ENCODE assay signal across 19 mouse cellular contexts in the genomic region with DNA sequence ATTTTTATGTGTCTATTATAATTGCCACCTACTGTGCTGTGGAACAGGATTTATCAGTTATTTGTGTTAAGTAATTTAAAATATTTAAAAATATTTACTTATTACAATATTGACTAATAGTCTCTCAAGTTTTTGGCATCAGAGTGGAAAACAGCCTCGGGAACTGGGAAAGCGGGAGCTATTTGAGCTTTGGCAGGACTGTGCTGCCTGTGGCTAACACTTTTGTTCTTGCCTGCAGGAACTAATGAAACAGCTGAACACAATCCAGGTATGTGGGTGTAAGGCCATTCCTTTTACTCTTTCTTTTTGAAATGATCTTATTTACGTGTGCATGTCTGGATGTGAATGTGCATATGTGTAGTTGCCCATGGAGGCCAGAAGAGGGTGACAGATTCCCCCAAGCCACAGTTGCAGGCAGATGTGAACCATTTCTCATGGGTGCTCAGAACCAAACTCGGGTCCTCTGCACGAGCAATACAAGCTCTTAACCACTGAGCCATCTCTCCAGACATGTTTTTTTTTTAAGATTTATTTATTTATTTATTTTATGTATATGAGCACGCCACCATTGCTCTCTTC. TPM values are rescaled to one million over a fixed set of nuclear protein-coding genes. Genes with fewer than 3 reads are reported as not detected.
DNase-seq lines count a peak whose midpoint lies in the region; ATAC-seq and TF ChIP-seq lines count a peak whose summit lies in the region.
"Had no signal": no experiment of that assay in that cellular context is flagged by ENCODE, and none has a peak within 500 bp of the region (broad histone marks: within the 10 kb centered on the region; RNA-seq: fewer than 3 reads in every experiment).

No protein-coding gene starts in this region.

- ATAC-seq in hindbrain, embryonic 16.5 days = no peak
- no peak for ATAC-seq in liver, postnatal 0 days
- ATAC-seq: Patski had no signal

- 94% methylated on average over 6 of the region's 6 CpGs for WGBS in hindbrain, embryonic 10.5 days
- 92% methylated on average over 6 of the region's 6 CpGs for WGBS in hindbrain, embryonic 16.5 days
- 84% methylated on average over 6 of the region's 6 CpGs for WGBS in liver, postnatal 0 days (ENCODE audit: insufficient replicate concordance)

- peaks cover 5% of the 10 kb centered on the region; the same call in 1 of the 2 replicates for H3K9me3 ChIP-seq in hindbrain, embryonic 10.5 days
- H3K9me3 ChIP-seq in hindbrain, embryonic 16.5 days (ENCODE audit: control insufficient read depth, low read length) = no peaks in the 10 kb centered on the region; the same call in 1 of the 2 replicates
- H3K9me3 ChIP-seq in liver, postnatal 0 days (ENCODE audit: low read length) = peaks cover 3% of the 10 kb centered on the region; the same call in 1 of the 2 replicates
- H3K9me3 ChIP-seq in MEL (replicated peaks; ENCODE audit: insufficient read depth, low read length) = no peaks in the 10 kb centered on the region
- H3K9me3 ChIP-seq: embryonic facial prominence, embryonic 15.5 days; heart, embryonic 15.5 days; limb, embryonic 15.5 days; neural tube, embryonic 15.5 days had no signal

- H3K36me3 ChIP-seq in hindbrain, embryonic 10.5 days = peaks cover 25% of the 10 kb centered on the region
- H3K36me3 ChIP-seq in hindbrain, embryonic 16.5 days (ENCODE audit: control insufficient read depth, insufficient read depth, low read length) = peaks cover 27% of the 10 kb centered on the region
- peaks cover 35% of the 10 kb centered on the region for H3K36me3 ChIP-seq in liver, postnatal 0 days (replicated peaks; ENCODE audit: insufficient read depth, low read length)
- H3K36me3 ChIP-seq in MEL (ENCODE audit: control insufficient read depth in 1 of 2, insufficient read depth in 2 of 2, low read length in 2 of 2) = peaks cover 0 to 4% of the 10 kb centered on the region in 2 experiments; a peak in 2 of 4 replicates

- TF ChIP-seq CTCF in liver, postnatal 0 days (IDR thresholded peaks at IDR 0.05; ENCODE audit: low read depth) = peak; percentile 32; the same call in 1 of the 2 replicates
- TF ChIP-seq CTCF in MEL (IDR thresholded peaks at IDR 0.05 in 2 of 3, conservative IDR thresholded peaks at IDR 0.05 in 1 of 3; ENCODE audit: control insufficient read depth in 1 of 3, insufficient read depth in 1 of 3, low read depth in 2 of 3, low read length in 3 of 3, poor library complexity in 1 of 3, severe bottlenecking in 1 of 3) = peak; percentile 29 to 39 (median 32)
- TF ChIP-seq CTCF in brain, embryonic 14.5 days (IDR thresholded peaks at IDR 0.05; ENCODE audit: borderline replicate concordance, extremely low read depth, insufficient read depth, insufficient read length) = peak; percentile 6; the same call in 1 of the 2 replicates

- no peak for TF ChIP-seq POLR2A in MEL (IDR thresholded peaks at IDR 0.05; ENCODE audit: control insufficient read depth in 1 of 2, insufficient read depth in 1 of 2, low read depth in 1 of 2, low read length in 2 of 2, poor library complexity in 1 of 2)
- TF ChIP-seq POLR2A in brain, embryonic 14.5 days (IDR thresholded peaks at IDR 0.05; ENCODE audit: borderline replicate concordance, extremely low read depth, insufficient read depth, insufficient read length, poor library complexity, severe bottlenecking) = no peak

- H3K4me1 ChIP-seq in hindbrain, embryonic 10.5 days (replicated peaks) = peaks cover 7% of the 10 kb centered on the region; the same call in 1 of the 2 replicates
- no peaks in the 10 kb centered on the region for H3K4me1 ChIP-seq in hindbrain, embryonic 16.5 days (ENCODE audit: control insufficient read depth, insufficient read depth, low read depth, low read length)
- H3K4me1 ChIP-seq in liver, postnatal 0 days (ENCODE audit: insufficient read depth) = no peaks in the 10 kb centered on the region
- peaks cover 0 to 3% of the 10 kb centered on the region in 2 experiments; a peak in 1 of 4 replicates for H3K4me1 ChIP-seq in MEL (ENCODE audit: control insufficient read depth in 1 of 2, insufficient read depth in 2 of 2, low read length in 2 of 2)
- H3K4me1 ChIP-seq: embryonic facial prominence, embryonic 15.5 days; heart, embryonic 15.5 days; limb, embryonic 15.5 days; neural tube, embryonic 15.5 days had no signal

- peak; percentile 1 for DNase-seq in hindbrain, embryonic 10.5 days (ENCODE audit: low spot score)
- no peak for DNase-seq in liver, postnatal 0 days
- DNase-seq in liver = no peak
- no peak for DNase-seq in MEL (ENCODE audit: low read depth, low spot score)
- DNase-seq in brain, embryonic 14.5 days (ENCODE audit: low read depth) = no peak
- DNase-seq in cerebellum, adult 18-20 months = no peak
- DNase-seq: adrenal gland, postnatal 36 days; B cell, adult 2 months; cerebellum, adult 2 months; cerebellum, postnatal 36 days; heart, adult 18-20 months; layer of hippocampus, postnatal 36 days; midbrain, embryonic 14.5 days had no signal

- no peak overlapping the region for H3K4me2 ChIP-seq in hindbrain, embryonic 16.5 days (ENCODE audit: low read length)
- H3K4me2 ChIP-seq in liver, postnatal 0 days (ENCODE audit: low read depth, low read length) = no peak overlapping the region
- H3K4me2 ChIP-seq: embryonic facial prominence, embryonic 15.5 days; heart, embryonic 15.5 days; limb, embryonic 15.5 days; neural tube, embryonic 15.5 days had no signal

- TF ChIP-seq RAD21 in MEL (IDR thresholded peaks at IDR 0.05; ENCODE audit: low read depth, low read length) = peak; percentile 18

- H3K9ac ChIP-seq in hindbrain, embryonic 16.5 days (ENCODE audit: low read depth, low read length) = no peak overlapping the region
- H3K9ac ChIP-seq in liver, postnatal 0 days (replicated peaks) = no peak overlapping the region
- H3K9ac ChIP-seq in MEL (ENCODE audit: control insufficient read depth, low read depth, low read length, poor library complexity, severe bottlenecking) = no peak overlapping the region
- H3K9ac ChIP-seq: embryonic facial prominence, embryonic 15.5 days; heart, embryonic 15.5 days; limb, embryonic 15.5 days; neural tube, embryonic 15.5 days had no signal

- H3K79me2 ChIP-seq in MEL (ENCODE audit: control insufficient read depth, insufficient read depth, low read length, poor library complexity) = no peaks in the 10 kb centered on the region

- H3K27me3 ChIP-seq in hindbrain, embryonic 10.5 days (ENCODE audit: insufficient read depth, poor library complexity, severe bottlenecking) = no peaks in the 10 kb centered on the region; the same call in 1 of the 2 replicates
- H3K27me3 ChIP-seq in hindbrain, embryonic 16.5 days (replicated peaks; ENCODE audit: control insufficient read depth, insufficient read depth, low read length) = no peaks in the 10 kb centered on the region
- no peaks in the 10 kb centered on the region for H3K27me3 ChIP-seq in liver, postnatal 0 days (ENCODE audit: insufficient read depth, low read length)
- H3K27me3 ChIP-seq in MEL (ENCODE audit: control insufficient read depth in 1 of 2, insufficient read depth in 2 of 2, low read length in 2 of 2) = no peaks in the 10 kb centered on the region
- H3K27me3 ChIP-seq: embryonic facial prominence, embryonic 15.5 days; heart, embryonic 15.5 days; limb, embryonic 15.5 days; neural tube, embryonic 15.5 days; Patski had no signal

- no peak overlapping the region for H3K27ac ChIP-seq in hindbrain, embryonic 10.5 days
- no peak overlapping the region for H3K27ac ChIP-seq in hindbrain, embryonic 16.5 days (ENCODE audit: low read depth, low read length)
- no peak overlapping the region for H3K27ac ChIP-seq in liver, postnatal 0 days (ENCODE audit: low read depth)
- no peak overlapping the region for H3K27ac ChIP-seq in MEL (ENCODE audit: control insufficient read depth, low read depth, low read length)
- H3K27ac ChIP-seq: embryonic facial prominence, embryonic 15.5 days; heart, embryonic 15.5 days; limb, embryonic 15.5 days; neural tube, embryonic 15.5 days had no signal

- H3K4me3 ChIP-seq in hindbrain, embryonic 10.5 days = no peak overlapping the region
- no peak overlapping the region for H3K4me3 ChIP-seq in hindbrain, embryonic 16.5 days (ENCODE audit: low read length)
- no peak overlapping the region for H3K4me3 ChIP-seq in liver, postnatal 0 days (ENCODE audit: low read depth, low read length)
- no peak overlapping the region for H3K4me3 ChIP-seq in MEL (ENCODE audit: control insufficient read depth in 1 of 2, insufficient read depth in 1 of 2, low read depth in 2 of 2, low read length in 2 of 2)
- H3K4me3 ChIP-seq: embryonic facial prominence, embryonic 15.5 days; heart, embryonic 15.5 days; limb, embryonic 15.5 days; neural tube, embryonic 15.5 days had no signal

- no peak for TF ChIP-seq EP300 in liver, postnatal 0 days (IDR thresholded peaks at IDR 0.05; ENCODE audit: low read depth)
- no peak for TF ChIP-seq EP300 in MEL (IDR thresholded peaks at IDR 0.05; ENCODE audit: low read depth in 1 of 2, low read length in 2 of 2)

TF ChIP-seq in MEL, 35 proteins besides CTCF, POLR2A, EP300 and RAD21:
- TF ChIP-seq MAZ (IDR thresholded peaks at IDR 0.05; ENCODE audit: low read depth, low read length) (no peak), GATA1 (IDR thresholded peaks at IDR 0.05; ENCODE audit: low read depth, low read length) (no peak), HCFC1 (IDR thresholded peaks at IDR 0.05; ENCODE audit: low read depth, low read length) (no peak), SMC3 (IDR thresholded peaks at IDR 0.05; ENCODE audit: low read depth, low read length) (peak; percentile 49)

RNA-seq across cellular contexts. Expression of gene Pmm2, which starts 55.7 kb away (rescaled TPM):
- polyA plus RNA-seq in hindbrain, embryonic 10.5 days (2016; fragmentation: Nextera tagmentation; extraction: Ambion mirVana) = 45.3 and 48.9 TPM in 2 replicates
- polyA plus RNA-seq in hindbrain, embryonic 16.5 days (2015; fragmentation: Nextera tagmentation; extraction: Ambion mirVana) = 33.1 and 37.0 TPM in 2 replicates
- 37.2 and 38.0 TPM in 2 replicates for polyA plus RNA-seq in liver, postnatal 0 days (2015; fragmentation: Nextera tagmentation; extraction: Ambion mirVana)
- 44.5 and 53.4 TPM in 2 replicates for total RNA-seq in MEL (2012; rRNA removed)
- polyA plus RNA-seq in MEL (2012; ENCODE audit: insufficient read depth in 1 of 2, insufficient read length in 2 of 2, low read depth in 1 of 2, low replicate concordance in 2 of 2, missing spikeins in 1 of 2) = 10 to 100 TPM in 1 of 2 experiments, not detected in 1; 96.0 TPM
- 56.6 and 62.4 TPM in 2 replicates for polyA plus RNA-seq in brain, embryonic 14.5 days (2012; rRNA removed)

RNA-seq across cellular contexts. Expression of gene Tmem186, which starts 55.8 kb away (rescaled TPM):
- polyA plus RNA-seq in hindbrain, embryonic 10.5 days (2016; fragmentation: Nextera tagmentation; extraction: Ambion mirVana) = 22.8 and 23.8 TPM in 2 replicates
- 22.5 and 23.1 TPM in 2 replicates for polyA plus RNA-seq in hindbrain, embryonic 16.5 days (2015; fragmentation: Nextera tagmentation; extraction: Ambion mirVana)
- polyA plus RNA-seq in liver, postnatal 0 days (2015; fragmentation: Nextera tagmentation; extraction: Ambion mirVana) = 6.2 and 7.0 TPM in 2 replicates
- total RNA-seq in MEL (2012; rRNA removed) = 18.4 and 22.5 TPM in 2 replicates
- polyA plus RNA-seq in MEL (2012; ENCODE audit: insufficient read depth in 1 of 2, insufficient read length in 2 of 2, low read depth in 1 of 2, low replicate concordance in 2 of 2, missing spikeins in 1 of 2) = 10 to 100 TPM; 18.9 to 99.9 TPM
- polyA plus RNA-seq in brain, embryonic 14.5 days (2012; rRNA removed) = 21.0 and 23.3 TPM in 2 replicates
